Mouse (Mus musculus): ENCODE measurements at regions not wholly inside any gene's neighbourhood (a gene's known extent, or its start where the extent isn't known, plus 50 kb on each side); places are given as distances from the start of the nearest gene placed in this dataset.

DNA sequence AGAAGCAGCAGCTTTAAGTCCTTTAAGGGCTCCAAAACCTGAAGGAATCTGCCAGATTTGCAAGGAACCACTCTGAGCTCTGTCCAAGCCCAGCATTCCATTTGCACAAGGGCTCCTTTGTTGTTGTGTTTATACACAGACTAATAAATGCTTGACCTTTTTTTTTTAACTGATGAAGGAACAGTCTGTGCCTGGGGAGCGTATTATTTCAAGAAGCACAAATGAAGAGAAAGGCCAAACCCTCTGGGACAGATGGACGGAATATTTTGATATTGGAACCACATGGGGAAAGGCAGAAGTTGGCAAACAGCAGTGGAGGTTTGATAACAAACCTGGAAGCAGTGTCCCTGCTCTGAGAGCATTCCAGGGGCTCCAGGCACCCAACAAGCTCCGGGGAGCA, 125.3 kb upstream of the Jade1 start:
- H3K79me2 ChIP-seq (replicated peaks; ENCODE audit: control insufficient read depth, extremely low read depth, insufficient read depth, poor library complexity, severe bottlenecking), result no peaks in the 10 kb centered on the region
- no peak overlapping the region for H3K4me2 ChIP-seq (ENCODE audit: insufficient read depth, low read depth, poor library complexity, severe bottlenecking)
- TF ChIP-seq ELF1 (IDR thresholded peaks at IDR 0.05; ENCODE audit: low read depth, low read length) (no peak), JUN (IDR thresholded peaks at IDR 0.05; ENCODE audit: insufficient read depth, low read depth, low read length) (no peak), UBTF (IDR thresholded peaks at IDR 0.05; ENCODE audit: low read depth, low read length) (no peak), SMC3 (IDR thresholded peaks at IDR 0.05; ENCODE audit: low read depth, low read length) (no peak), MAX (IDR thresholded peaks at IDR 0.05; ENCODE audit: low read length) (no peak)
- no peak for DNase-seq (ENCODE audit: extremely low read depth)
- H3K27me3 ChIP-seq (replicated peaks), result no peaks in the 10 kb centered on the region
- no peak overlapping the region for H3K4me3 ChIP-seq (replicated peaks in 1 of 3; ENCODE audit: low read depth in 2 of 3, low read length in 2 of 3, poor library complexity in 1 of 3)
- in situ Hi-C loops (cut with MboI; ENCODE audit: low pct_ligation_motif_present, low pct_unique_long_range_greater_than_20kb, low sequenced_read_pairs) (no loop called here), dilution Hi-C loops (cut with MboI; ENCODE audit: extremely low pct_ligation_motif_present, extremely low pct_unique_long_range_greater_than_20kb, low sequenced_read_pairs) (no loop called here)
- H3K36me3 ChIP-seq (replicated peaks in 1 of 2; ENCODE audit: control insufficient read depth in 1 of 2, insufficient read depth in 1 of 2, low read length in 1 of 2), result no peaks in the 10 kb centered on the region
- H3K4me1 ChIP-seq (ENCODE audit: control insufficient read depth in 1 of 2, insufficient read depth in 2 of 2), result no peaks in the 10 kb centered on the region
- no peak overlapping the region for H3K27ac ChIP-seq (ENCODE audit: insufficient read depth, low read depth)
- no peak overlapping the region for H3K9ac ChIP-seq (ENCODE audit: insufficient read depth, low read depth)
- H3K9me3 ChIP-seq (replicated peaks; ENCODE audit: low read length), result no peaks in the 10 kb centered on the region

DNA sequence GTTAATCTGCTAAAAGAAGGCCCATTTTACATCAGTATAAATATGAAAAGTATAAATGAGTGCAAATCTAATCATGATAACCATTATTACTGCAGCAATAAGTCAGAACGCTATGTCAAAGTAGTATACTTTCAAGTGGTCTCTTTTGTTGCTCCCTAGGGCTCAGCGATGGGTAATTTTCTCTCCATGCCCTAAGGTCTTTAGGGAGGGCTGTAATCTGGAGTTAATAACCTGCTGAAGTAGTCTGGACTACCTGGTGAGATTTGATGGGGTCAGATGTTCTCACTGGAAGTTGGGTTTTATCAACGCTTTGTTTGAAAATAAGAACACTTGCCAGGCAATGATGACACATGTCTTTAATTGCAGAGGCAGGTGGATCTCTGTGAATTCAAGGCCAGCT, 128.6 kb upstream of the Jade1 start:
- Histone ChIP-seq H3K9ac (ENCODE audit: insufficient read depth, low read depth) (no peak overlapping the region), H3K27ac (ENCODE audit: insufficient read depth, low read depth) (no peak overlapping the region), H3K9me3 (replicated peaks; ENCODE audit: low read length) (no peaks in the 10 kb centered on the region), H3K79me2 (replicated peaks; ENCODE audit: control insufficient read depth, extremely low read depth, insufficient read depth, poor library complexity, severe bottlenecking) (no peaks in the 10 kb centered on the region), H3K36me3 (replicated peaks in 1 of 2; ENCODE audit: control insufficient read depth in 1 of 2, insufficient read depth in 1 of 2, low read length in 1 of 2) (no peaks in the 10 kb centered on the region), H3K4me2 (ENCODE audit: insufficient read depth, low read depth, poor library complexity, severe bottlenecking) (no peak overlapping the region), H3K27me3 (replicated peaks) (no peaks in the 10 kb centered on the region), H3K4me1 (ENCODE audit: control insufficient read depth in 1 of 2, insufficient read depth in 2 of 2) (no peaks in the 10 kb centered on the region), H3K4me3 (replicated peaks in 1 of 3; ENCODE audit: low read depth in 2 of 3, low read length in 2 of 3, poor library complexity in 1 of 3) (no peak overlapping the region)
- DNase-seq (ENCODE audit: extremely low read depth), result no peak
- no peak for TF ChIP-seq RAD21 (IDR thresholded peaks at IDR 0.05; ENCODE audit: low read depth, low read length)
- no peak for TF ChIP-seq CHD1 (IDR thresholded peaks at IDR 0.05; ENCODE audit: low read depth, low read length)
- TF ChIP-seq EP300 (IDR thresholded peaks at IDR 0.05; ENCODE audit: low read length), result no peak
- no peak for TF ChIP-seq MAFK (IDR thresholded peaks at IDR 0.05; ENCODE audit: insufficient replicate concordance, low read length)
- TF ChIP-seq NELFE (IDR thresholded peaks at IDR 0.05; ENCODE audit: low read depth, low read length), result no peak
- TF ChIP-seq JUND (conservative IDR thresholded peaks at IDR 0.05; ENCODE audit: low read depth, low read length), result no peak
- TF ChIP-seq NRF1 (IDR thresholded peaks at IDR 0.05; ENCODE audit: low read depth, low read length), result no peak
- no peak for TF ChIP-seq RCOR1 (conservative IDR thresholded peaks at IDR 0.05; ENCODE audit: low read depth, low read length)
- TF ChIP-seq KAT2A (IDR thresholded peaks at IDR 0.05; ENCODE audit: insufficient replicate concordance, low read length), result no peak
- TF ChIP-seq POLR2A (IDR thresholded peaks at IDR 0.05; ENCODE audit: low read depth, low read length), result no peak
- no peak for TF ChIP-seq MYC (IDR thresholded peaks at IDR 0.05; ENCODE audit: low read depth, low read length)
- TF ChIP-seq MXI1 (IDR thresholded peaks at IDR 0.05; ENCODE audit: low read depth, low read length), result no peak
- TF ChIP-seq USF2 (conservative IDR thresholded peaks at IDR 0.05; ENCODE audit: low read depth, low read length), result no peak
- in situ Hi-C loops (cut with MboI; ENCODE audit: low pct_ligation_motif_present, low pct_unique_long_range_greater_than_20kb, low sequenced_read_pairs), result no loop called here
- dilution Hi-C loops (cut with MboI; ENCODE audit: extremely low pct_ligation_motif_present, extremely low pct_unique_long_range_greater_than_20kb, low sequenced_read_pairs), result no loop called here

All from CH12.LX (cell line).